8 mouse cellular contexts compared by ENCODE assay signal in genomic region chr8:4493686-4494440, GRCm38 (mm10). TPM values are rescaled to one million over a fixed set of nuclear protein-coding genes. Genes with fewer than 3 reads are reported as not detected.
A peak's percentile ranks its signal among the peaks of the same experiment; 100 is the strongest.
DNase-seq lines count a peak whose midpoint lies in the region; TF ChIP-seq lines count a peak whose summit lies in the region.

No protein-coding gene starts in this region.

- TF ChIP-seq POLR2A in lung, adult 2 months (IDR thresholded peaks at IDR 0.05; ENCODE audit: borderline replicate concordance, extremely low read depth, low read depth, low read length) = no peak

- DNase-seq in ES-CJ7 (ENCODE audit: low read depth, low spot score) = peak; percentile 50
- peak; percentile 50 for DNase-seq in forelimb bud, embryonic 11.5 days (ENCODE audit: low read depth, low spot score)
- peak; percentile 76 for DNase-seq in heart, postnatal 4 days
- DNase-seq in layer of hippocampus, adult 9-10 months (ENCODE audit: low spot score) = peak; percentile 13
- DNase-seq in lung, adult 2 months = peak; percentile 59
- DNase-seq in ovary, postnatal 14 days (ENCODE audit: low spot score) = peak; percentile 22
- DNase-seq in thymus, postnatal 36 days = peak; percentile 38 to 42

- no peak for TF ChIP-seq CTCF in lung, adult 2 months (IDR thresholded peaks at IDR 0.05; ENCODE audit: insufficient read depth, low read length)

- WGBS in lung, adult 2 months = 7% methylated on average over 21 of the region's 21 CpGs

- no peaks in the 10 kb centered on the region; the same call in 1 of the 2 replicates for H3K4me1 ChIP-seq in brown adipose tissue, adult 24 weeks (ENCODE audit: control insufficient read depth, insufficient read depth, insufficient read length, low read length)
- H3K4me1 ChIP-seq in lung, adult 2 months (ENCODE audit: control insufficient read depth, insufficient read depth, low read length) = peaks cover 16% of the 10 kb centered on the region

- H3K4me3 ChIP-seq in brown adipose tissue, adult 24 weeks (ENCODE audit: insufficient read depth, low read depth, low read length) = peak overlapping the region; percentile 66
- peak overlapping the region; percentile 75 for H3K4me3 ChIP-seq in lung, adult 2 months (replicated peaks; ENCODE audit: extremely low read depth, low read depth, low read length)

- H3K27ac ChIP-seq in brown adipose tissue, adult 24 weeks (replicated peaks; ENCODE audit: low read depth, low read length) = peak overlapping the region; percentile 40; the same call in 1 of the 2 replicates

RNA-seq across cellular contexts. Expression of gene Cers4, which starts 1.0 kb away (rescaled TPM):
- 5.7 and 6.6 TPM in 2 replicates for polyA plus RNA-seq in brown adipose tissue, adult 24 weeks (2012; ENCODE audit: insufficient read depth, insufficient read length, missing spikeins)
- total RNA-seq in heart, postnatal 4 days (2021) = 10 to 100 TPM; 59.9 to 65.8 TPM
- polyA plus RNA-seq in lung, adult 2 months (2012; rRNA removed) = 74.1 and 95.3 TPM in 2 replicates

Comparison
In these comparisons a context has a peak if more than half of its experiments do, and no peak if none do; other contexts are left out.
1. Peak in every context shown above with its lines: DNase-seq, H3K4me3 ChIP-seq and H3K27ac ChIP-seq.
2. DNase-seq: peak in every context shown above with its lines; median percentile 76 in heart, postnatal 4 days; 59 in lung, adult 2 months; 50 in ES-CJ7; 50 in forelimb bud, embryonic 11.5 days; 40 in thymus, postnatal 36 days; 22 in ovary, postnatal 14 days; 13 in layer of hippocampus, adult 9-10 months.